Mouse (Mus musculus) thymus, adult 2 months (tissue): ENCODE data around the gene Nek8.

ENCODE experiments used
- CTCF ChIP-seq: fragments of 200-500 bp; IDR thresholded peaks from 2 replicates; pipeline ENCODE4 v1.5.1; 2012; ENCODE audit warnings: mild to moderate bottlenecking, control low read depth, low read length, moderate library complexity, borderline replicate concordance; ENCODE audit not compliant: control insufficient read depth, poor library complexity, insufficient read depth; ENCODE audit errors: extremely low read depth
- POLR2A ChIP-seq: fragments of 200-500 bp; IDR thresholded peaks from 2 replicates; pipeline ENCODE4 v1.6.1; 2012; ENCODE audit warnings: mild to moderate bottlenecking, low read length, control low read depth, moderate library complexity; ENCODE audit not compliant: control insufficient read depth, poor library complexity, insufficient read depth; ENCODE audit errors: extremely low read depth

GRCm38 (mm10) chr11:78126739-78127138 is 49.7 kb downstream of the Nek8 start:
- no peak for TF ChIP-seq POLR2A
- TF ChIP-seq CTCF = no peak
